ENCODE assay signal across 8 mouse cellular contexts in genomic region chr19:5038709-5039156, GRCm38 (mm10). TPM values are rescaled to one million over a fixed set of nuclear protein-coding genes. Genes with fewer than 3 reads are reported as not detected.
A peak's percentile ranks its signal among the peaks of the same experiment; 100 is the strongest.
DNase-seq lines count a peak whose midpoint lies in the region; ATAC-seq lines count a peak whose summit lies in the region.

Gene B4gat1, plus strand, starts transcription at chr19:5038826.
Gene AC124502.3, plus strand, starts transcription at chr19:5038891.

- H3K27me3 ChIP-seq in hindbrain, embryonic 11.5 days (ENCODE audit: control insufficient read depth, insufficient read depth, low read length) = no peaks in the 10 kb centered on the region

- H3K9ac ChIP-seq in hindbrain, embryonic 11.5 days (ENCODE audit: low read depth, low read length) = peak within 1 kb of the TSS; percentile 89

- peaks cover 3% of the 10 kb centered on the region; the same call in 1 of the 2 replicates for H3K4me1 ChIP-seq in hindbrain, embryonic 11.5 days (replicated peaks; ENCODE audit: control insufficient read depth, insufficient read depth, low read length)

- peak within 1 kb of the TSS; percentile 76 for H3K27ac ChIP-seq in hindbrain, embryonic 11.5 days (ENCODE audit: low read depth, low read length)

- H3K4me3 ChIP-seq in hindbrain, embryonic 11.5 days (ENCODE audit: low read depth, low read length) = peak within 1 kb of the TSS; percentile 78

- DNase-seq in Muller cell, postnatal 12 days (ENCODE audit: inconsistent ontology term) = peak; percentile 94
- peak; percentile 90 for DNase-seq in cerebellum, adult 8-10 months
- peak; percentile 92 for DNase-seq in hindbrain, embryonic 11.5 days (ENCODE audit: low spot score)
- peak; percentile 90 for DNase-seq in layer of hippocampus, postnatal 36 days
- peak; percentile 90 for DNase-seq in lung, postnatal 25 days (ENCODE audit: low spot score)
- peak; percentile 96 for DNase-seq in retina, postnatal 1 day
- DNase-seq in thymus, postnatal 4 days = peak; percentile 91

- WGBS in hindbrain, embryonic 11.5 days = under 1% methylated on average over 44 of the region's 44 CpGs

- peak; percentile 88 for ATAC-seq in frontal cortex, adult (ENCODE audit: low TSS enrichment)
- ATAC-seq in hindbrain, embryonic 11.5 days (ENCODE audit: low FRiP score) = peak; percentile 89

- no peaks in the 10 kb centered on the region for H3K9me3 ChIP-seq in hindbrain, embryonic 11.5 days (ENCODE audit: control insufficient read depth, low read length)

- H3K4me2 ChIP-seq in hindbrain, embryonic 11.5 days (replicated peaks; ENCODE audit: low read depth, low read length) = peak within 1 kb of the TSS; percentile 99

- no peaks in the 10 kb centered on the region for H3K36me3 ChIP-seq in hindbrain, embryonic 11.5 days (ENCODE audit: control insufficient read depth, insufficient read depth, low read length)

RNA-seq across cellular contexts. Expression of gene B4gat1, which starts in this region (rescaled TPM):
- polyA plus RNA-seq in hindbrain, embryonic 11.5 days (2014; fragmentation: Nextera tagmentation; extraction: Ambion mirVana) = 35.4 and 45.2 TPM in 2 replicates
- total RNA-seq in layer of hippocampus, postnatal 36 days (2021) = 100 to 1,000 TPM; 110 to 126 TPM

RNA-seq across cellular contexts. Expression of gene AC124502.3, which starts in this region (rescaled TPM):
- polyA plus RNA-seq in hindbrain, embryonic 11.5 days (2014; fragmentation: Nextera tagmentation; extraction: Ambion mirVana) = 0.73 and 2.3 TPM in 2 replicates
- total RNA-seq in layer of hippocampus, postnatal 36 days (2021) = 1 to 10 TPM; 4.5 to 5.0 TPM

Comparison
In these comparisons a context has a peak if more than half of its experiments do, and no peak if none do; other contexts are left out.
1. Peak in every context shown above with its lines: DNase-seq, ATAC-seq, H3K4me3 ChIP-seq and H3K27ac ChIP-seq.